Mouse (Mus musculus): ENCODE measurements around the gene Lmo3. TPM values are rescaled to one million over a fixed set of nuclear protein-coding genes. Genes with fewer than 3 reads are reported as not detected.

Lmo3 gene
- polyA plus RNA-seq, 1 experiment from 2014 or later, result 2.5 TPM

- Histone ChIP-seq H3K4me2 (no peak overlapping the region), H3K4me3 (no peak overlapping the region), H3K36me3 (no peaks in the 10 kb centered on the region), H3K27me3 (no peaks in the 10 kb centered on the region), H3K27ac (no peak overlapping the region), H3K9me3 (no peaks in the 10 kb centered on the region), H3K9ac (no peak overlapping the region), H3K4me1 (no peaks in the 10 kb centered on the region)
- no peak for ATAC-seq (ENCODE audit: borderline replicate concordance, extremely low read depth, low FRiP score, low TSS enrichment)
- 71% methylated on average over 4 of the region's 4 CpGs for WGBS
Measured at GRCm38 (mm10) chr6:138346558-138346957, 235.2 kb downstream of the Lmo3 start.

GRCm38 (mm10) chr6:138335858-138336257 lies 245.9 kb downstream of the Lmo3 start:
- Histone ChIP-seq H3K4me2 (no peak overlapping the region), H3K9me3 (peaks cover 2% of the 10 kb centered on the region; the same call in 1 of the 2 replicates), H3K4me3 (no peak overlapping the region), H3K4me1 (peaks cover 8% of the 10 kb centered on the region), H3K9ac (no peak overlapping the region), H3K27me3 (no peaks in the 10 kb centered on the region), H3K27ac (no peak overlapping the region), H3K36me3 (no peaks in the 10 kb centered on the region)
- ATAC-seq (ENCODE audit: borderline replicate concordance, extremely low read depth, low FRiP score, low TSS enrichment), result no peak
- 74% methylated on average over 4 of the region's 4 CpGs for WGBS

GRCm38 (mm10) chr6:138333991-138334390 lies 247.8 kb downstream of the Lmo3 start:
- Histone ChIP-seq H3K4me1 (peaks cover 8% of the 10 kb centered on the region), H3K27ac (no peak overlapping the region), H3K4me3 (no peak overlapping the region), H3K9ac (no peak overlapping the region), H3K27me3 (no peaks in the 10 kb centered on the region), H3K36me3 (no peaks in the 10 kb centered on the region), H3K9me3 (no peaks in the 10 kb centered on the region), H3K4me2 (no peak overlapping the region)
- WGBS, result 64% methylated on average over 7 of the region's 7 CpGs
- ATAC-seq (ENCODE audit: borderline replicate concordance, extremely low read depth, low FRiP score, low TSS enrichment), result no peak

- Histone ChIP-seq H3K4me2 (no peak overlapping the region), H3K4me1 (peaks cover 7% of the 10 kb centered on the region; the same call in 1 of the 2 replicates), H3K36me3 (no peaks in the 10 kb centered on the region), H3K9me3 (no peaks in the 10 kb centered on the region), H3K9ac (no peak overlapping the region), H3K27me3 (no peaks in the 10 kb centered on the region), H3K4me3 (no peak overlapping the region), H3K27ac (peak overlapping the region; percentile 66)
- WGBS, result 19% methylated on average over 3 of the region's 3 CpGs
- ATAC-seq (ENCODE audit: borderline replicate concordance, extremely low read depth, low FRiP score, low TSS enrichment), result peak; percentile 90
Measured at GRCm38 (mm10) chr6:138325744-138326400, 255.9 kb downstream of the Lmo3 start.

GRCm38 (mm10) chr6:138325145-138325544 lies 256.6 kb downstream of the Lmo3 start:
- H3K36me3 ChIP-seq, result no peaks in the 10 kb centered on the region
- H3K9ac ChIP-seq, result no peak overlapping the region
- WGBS, result 29% methylated on average over 3 of the region's 3 CpGs
- H3K4me3 ChIP-seq, result no peak overlapping the region
- H3K27me3 ChIP-seq, result no peaks in the 10 kb centered on the region
- H3K4me2 ChIP-seq, result no peak overlapping the region
- peaks cover 7% of the 10 kb centered on the region; the same call in 1 of the 2 replicates for H3K4me1 ChIP-seq
- peak overlapping the region; percentile 66 for H3K27ac ChIP-seq
- no peaks in the 10 kb centered on the region for H3K9me3 ChIP-seq
- ATAC-seq (ENCODE audit: borderline replicate concordance, extremely low read depth, low FRiP score, low TSS enrichment), result no peak

GRCm38 (mm10) chr6:138323325-138323724 lies 258.4 kb downstream of the Lmo3 start:
- no peaks in the 10 kb centered on the region for H3K36me3 ChIP-seq
- 90% methylated on average over 14 of the region's 14 CpGs for WGBS
- H3K9me3 ChIP-seq, result no peaks in the 10 kb centered on the region
- H3K9ac ChIP-seq, result no peak overlapping the region
- no peak overlapping the region for H3K4me3 ChIP-seq
- ATAC-seq (ENCODE audit: borderline replicate concordance, extremely low read depth, low FRiP score, low TSS enrichment), result no peak
- no peak overlapping the region for H3K27ac ChIP-seq
- H3K4me1 ChIP-seq, result peaks cover 7% of the 10 kb centered on the region; the same call in 1 of the 2 replicates
- no peaks in the 10 kb centered on the region for H3K27me3 ChIP-seq
- no peak overlapping the region for H3K4me2 ChIP-seq

GRCm38 (mm10) chr6:138320190-138320737 lies 261.5 kb downstream of the Lmo3 start:
- WGBS, result 71% methylated on average over 8 of the region's 8 CpGs
- no peak overlapping the region for H3K4me3 ChIP-seq
- no peaks in the 10 kb centered on the region for H3K36me3 ChIP-seq
- ATAC-seq (ENCODE audit: borderline replicate concordance, extremely low read depth, low FRiP score, low TSS enrichment), result no peak
- H3K27me3 ChIP-seq, result no peaks in the 10 kb centered on the region
- no peak overlapping the region for H3K9ac ChIP-seq
- H3K4me2 ChIP-seq, result no peak overlapping the region
- H3K27ac ChIP-seq, result no peak overlapping the region
- H3K4me1 ChIP-seq, result peaks cover 3% of the 10 kb centered on the region; the same call in 1 of the 2 replicates
- no peaks in the 10 kb centered on the region for H3K9me3 ChIP-seq

Other genes with a start within 250 kb of the Lmo3 start
- gene Igbp1b, start 76.6 kb upstream of the Lmo3 start, polyA plus RNA-seq (2015; fragmentation: Nextera tagmentation; extraction: Ambion mirVana), result not detected in 2 replicates